Mouse (Mus musculus): ENCODE measurements around the gene Palm2. TPM values are rescaled to one million over a fixed set of nuclear protein-coding genes. Genes with fewer than 3 reads are reported as not detected.

The Palm2 gene
- polyA plus RNA-seq, 1 experiment from 2014 or later, result 19.5 TPM

Other genes with a start within 250 kb of the Palm2 start
- gene Ptpn3, start 132.4 kb upstream of the Palm2 start, polyA plus RNA-seq (2015; fragmentation: Nextera tagmentation; extraction: Ambion mirVana), result 2.3 and 2.8 TPM in 2 replicates
- 10.9 and 11.3 TPM in 2 replicates for gene Pakap, start 133.9 kb downstream of the Palm2 start, polyA plus RNA-seq (2015; fragmentation: Nextera tagmentation; extraction: Ambion mirVana)

All from midbrain, embryonic 15.5 days (tissue).